Mouse (Mus musculus) adrenal gland, postnatal 10 days (tissue): ENCODE data around the gene Wfdc5. TPM values are rescaled to one million over a fixed set of nuclear protein-coding genes. Genes with fewer than 3 reads are reported as not detected.
A peak's percentile ranks its signal among the peaks of the same experiment; 100 is the strongest.

ENCODE experiments used
- DNase-seq: peaks from one replicate; pipeline ENCODE4 v3.0.0; 2021; ENCODE audit warnings: mixed read lengths
- total RNA-seq, 2 experiments: library from RNA; stranded (reverse); gene quantifications; 2 replicates each; pipeline ENCODE4 v1.2.3; 2021

Wfdc5 gene
- total RNA-seq, 2 experiments from 2014 or later: not detected

- no peak for DNase-seq
These were observed 7.7 kb downstream of the Wfdc5 start for GRCm38 (mm10) chr2:164174649-164175395.

GRCm38 (mm10) chr2:164173394-164173793 lies 9.1 kb downstream of the Wfdc5 start:
- DNase-seq: no peak

- DNase-seq: no peak
These were observed 11.6 kb downstream of the Wfdc5 start, which contains the start of gene Kcns1 for GRCm38 (mm10) chr2:164170902-164171301. Gene Kcns1, minus strand, starts transcription at chr2:164171113.

GRCm38 (mm10) chr2:164170326-164170725 lies 12.2 kb downstream of the Wfdc5 start:
- no peak for DNase-seq

- no peak for DNase-seq
These were observed 14.0 kb downstream of the Wfdc5 start for GRCm38 (mm10) chr2:164168571-164168946.

GRCm38 (mm10) chr2:164167752-164168570 lies 14.6 kb downstream of the Wfdc5 start:
- no peak for DNase-seq

- DNase-seq: peak; percentile 46
These were observed 17.6 kb downstream of the Wfdc5 start for GRCm38 (mm10) chr2:164164941-164165340.

GRCm38 (mm10) chr2:164161515-164162055 lies 21.0 kb downstream of the Wfdc5 start:
- no peak for DNase-seq

- DNase-seq: no peak
These were observed 23.7 kb downstream of the Wfdc5 start for GRCm38 (mm10) chr2:164158838-164159237.

GRCm38 (mm10) chr2:164156158-164156557 lies 26.4 kb downstream of the Wfdc5 start:
- DNase-seq: peak; percentile 29

- no peak for DNase-seq
These were observed 28.5 kb downstream of the Wfdc5 start for GRCm38 (mm10) chr2:164154007-164154406.

GRCm38 (mm10) chr2:164152341-164152740 lies 30.2 kb downstream of the Wfdc5 start:
- no peak for DNase-seq

- DNase-seq: no peak
These were observed 32.3 kb downstream of the Wfdc5 start for GRCm38 (mm10) chr2:164150086-164150760.

- DNase-seq: no peak
These were observed 36.0 kb downstream of the Wfdc5 start for GRCm38 (mm10) chr2:164146556-164146955.

- peak; percentile 22 for DNase-seq
These were observed 38.0 kb downstream of the Wfdc5 start for GRCm38 (mm10) chr2:164144541-164144940.

- DNase-seq: peak; percentile 28
These were observed 38.5 kb downstream of the Wfdc5 start for GRCm38 (mm10) chr2:164144025-164144424.

GRCm38 (mm10) chr2:164142021-164142420 lies 40.5 kb downstream of the Wfdc5 start:
- peak; percentile 27 for DNase-seq

- no peak for DNase-seq
These were observed 44.8 kb downstream of the Wfdc5 start for GRCm38 (mm10) chr2:164137754-164138153.

- DNase-seq: no peak
These were observed 46.1 kb downstream of the Wfdc5 start for GRCm38 (mm10) chr2:164136393-164136792.

GRCm38 (mm10) chr2:164135367-164135766 lies 47.2 kb downstream of the Wfdc5 start:
- no peak for DNase-seq

- peak; percentile 59 for DNase-seq
These were observed 48.0 kb downstream of the Wfdc5 start for GRCm38 (mm10) chr2:164134563-164134962.

- DNase-seq: no peak
These were observed 51.0 kb downstream of the Wfdc5 start for GRCm38 (mm10) chr2:164131586-164131985.
